Mouse (Mus musculus): ENCODE measurements around the gene Exosc6.
"Not testable (repeated sequence)": the region's sequence is repeated elsewhere in the genome, so short reads cannot be mapped to it uniquely, and the experiment has no call there.

The Exosc6 gene

DNA sequence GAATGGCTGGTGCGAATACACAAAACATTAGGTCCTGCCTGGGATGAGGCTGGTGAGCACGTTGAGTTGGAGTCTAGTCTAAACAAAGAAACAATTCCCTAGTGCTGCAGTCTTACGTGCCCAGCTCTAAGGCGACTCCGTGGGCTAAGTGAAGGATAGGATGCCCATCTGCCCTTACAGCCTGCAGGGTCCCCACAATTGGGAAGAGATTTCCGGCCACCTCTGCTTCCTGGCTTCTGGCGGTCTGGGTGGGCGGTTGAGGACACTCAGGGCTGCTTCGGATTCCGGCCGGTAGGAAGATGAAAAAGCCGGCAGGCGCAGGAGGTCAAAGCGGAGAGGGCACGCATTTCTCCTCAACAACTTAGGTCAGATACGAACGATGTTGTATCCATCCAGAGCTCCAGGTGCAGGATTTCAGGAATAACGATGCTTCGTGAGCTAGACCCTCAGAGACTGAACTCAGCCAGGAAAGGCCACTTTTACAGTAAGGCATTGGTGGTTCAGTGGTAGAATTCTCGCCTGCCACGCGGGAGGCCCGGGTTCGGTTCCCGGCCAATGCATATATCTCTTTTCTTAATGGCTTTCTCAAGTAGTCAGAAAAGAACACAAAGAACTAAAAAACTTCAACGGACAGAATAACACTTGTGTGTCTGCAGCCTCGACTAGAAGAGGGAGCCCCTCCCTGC lies 6.1 kb downstream of the Exosc6 start:
- peak; percentile 90 for DNase-seq

DNA sequence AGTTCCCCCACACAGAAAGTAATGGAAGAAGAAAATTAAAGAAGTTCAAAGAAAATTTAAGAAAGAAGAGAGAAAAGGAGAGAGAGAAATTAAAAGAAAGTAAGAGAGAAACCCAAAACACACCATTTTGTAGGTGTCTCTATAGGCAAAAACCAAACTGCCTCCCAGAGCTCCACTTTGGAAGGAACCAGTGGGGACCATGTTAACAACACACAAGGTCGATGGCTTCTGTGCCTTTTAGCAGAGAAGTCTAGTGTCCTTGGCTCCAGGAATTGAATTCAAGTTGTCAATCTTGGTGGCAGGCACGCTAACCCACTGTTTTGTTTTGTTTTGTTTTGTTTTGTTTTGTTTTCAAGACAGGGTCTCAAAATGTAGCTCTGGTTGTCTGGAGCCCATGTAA lies 6.8 kb downstream of the Exosc6 start:
- no peak for DNase-seq

DNA sequence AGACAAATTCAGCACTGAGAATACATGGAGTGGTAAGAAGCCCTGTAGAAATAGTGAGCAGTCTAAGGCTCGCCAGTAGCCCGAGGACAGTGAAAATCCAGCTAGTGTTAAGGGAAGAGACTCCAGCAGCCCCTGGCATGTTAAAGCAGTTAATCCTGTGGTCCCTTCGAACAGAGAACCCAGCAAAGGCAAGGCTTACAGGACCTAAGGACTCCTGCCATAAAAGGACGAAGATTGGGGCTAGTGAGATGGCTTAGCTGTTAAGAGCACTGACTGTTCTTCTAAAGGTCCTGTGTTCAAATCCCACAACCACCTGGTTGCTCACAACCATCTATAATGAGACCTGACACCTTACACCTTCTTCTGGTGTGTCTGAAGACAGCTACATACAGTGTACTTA lies 10.2 kb downstream of the Exosc6 start:
- no peak for DNase-seq

DNA sequence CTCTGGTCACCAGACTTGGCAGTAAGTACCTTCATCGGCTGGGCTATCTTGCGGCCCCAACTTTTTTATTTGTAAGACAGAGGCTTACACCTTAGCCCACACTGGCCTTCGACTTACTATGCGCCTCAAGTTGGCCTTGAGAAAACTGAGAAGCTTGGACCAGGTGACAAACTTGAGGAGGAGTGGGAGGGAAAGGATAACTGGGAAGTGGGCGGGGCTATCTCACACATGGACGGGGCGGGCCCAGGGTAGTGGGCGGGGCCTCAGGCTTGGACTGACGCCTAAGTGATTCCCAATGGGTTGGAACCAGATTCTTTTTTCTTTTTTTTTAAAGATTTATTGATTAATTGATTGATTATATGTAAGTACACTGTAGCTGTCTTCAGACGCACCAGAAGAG lies 11.3 kb downstream of the Exosc6 start:
- DNase-seq, result no peak

DNA sequence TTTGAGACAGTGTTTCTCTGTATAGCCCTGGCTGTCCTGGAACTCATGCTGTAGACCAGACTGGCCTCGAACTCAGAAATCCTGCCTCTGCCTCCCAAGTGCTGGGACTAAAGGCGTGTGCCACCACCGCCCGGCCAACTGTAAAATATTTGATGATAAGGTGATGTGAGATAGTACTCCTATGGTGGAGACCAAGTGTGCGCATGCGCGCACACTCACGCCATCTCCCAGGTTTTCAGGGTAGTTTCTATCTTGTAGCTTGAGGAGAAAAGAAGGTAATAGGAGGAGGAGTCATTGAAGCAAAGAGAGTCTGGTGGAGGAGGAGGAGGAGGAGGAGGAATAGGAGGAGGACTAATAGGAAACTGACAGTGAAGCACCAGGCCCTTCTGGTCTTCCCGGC lies 12.5 kb downstream of the Exosc6 start:
- DNase-seq, result not testable (repeated sequence)

DNA sequence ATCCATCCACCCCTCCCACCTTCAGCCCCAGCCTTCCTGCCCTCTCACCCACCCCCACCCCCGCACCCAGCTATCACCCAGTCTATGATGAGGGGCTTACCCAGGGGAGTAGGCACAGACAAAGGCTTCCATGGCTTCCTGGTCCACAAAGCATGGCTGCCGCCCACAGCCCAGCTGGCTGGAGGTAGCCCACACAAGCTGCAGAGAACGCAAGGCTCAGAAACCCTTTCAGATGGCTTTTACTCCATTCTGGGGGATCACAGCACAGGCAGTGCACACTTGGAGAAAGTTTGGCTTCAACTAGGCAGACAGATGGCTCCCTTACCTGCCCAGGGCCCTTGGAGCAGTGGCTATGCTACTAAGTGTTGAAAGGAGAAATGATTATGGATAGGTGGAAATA lies 19.8 kb downstream of the Exosc6 start:
- DNase-seq, result no peak

DNA sequence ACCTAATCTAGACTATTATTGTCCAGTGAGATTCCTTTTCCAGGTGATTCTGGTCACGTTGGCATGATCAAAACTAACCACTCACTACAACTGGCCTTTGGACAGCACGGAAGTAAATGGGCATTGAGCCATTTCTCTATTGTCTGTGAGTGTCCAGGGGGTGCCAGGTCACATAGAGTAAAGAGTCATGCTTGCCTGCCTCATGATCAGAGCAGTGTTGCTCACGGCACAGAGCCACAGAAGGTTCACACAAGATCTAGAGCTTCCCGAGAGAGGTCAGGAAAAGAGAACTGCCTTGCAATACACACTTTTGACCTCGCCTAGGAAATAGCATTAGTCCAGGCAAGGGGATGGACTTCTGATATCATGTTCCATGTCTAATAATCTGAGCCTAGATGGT lies 23.3 kb downstream of the Exosc6 start:
- DNase-seq, result no peak

DNA sequence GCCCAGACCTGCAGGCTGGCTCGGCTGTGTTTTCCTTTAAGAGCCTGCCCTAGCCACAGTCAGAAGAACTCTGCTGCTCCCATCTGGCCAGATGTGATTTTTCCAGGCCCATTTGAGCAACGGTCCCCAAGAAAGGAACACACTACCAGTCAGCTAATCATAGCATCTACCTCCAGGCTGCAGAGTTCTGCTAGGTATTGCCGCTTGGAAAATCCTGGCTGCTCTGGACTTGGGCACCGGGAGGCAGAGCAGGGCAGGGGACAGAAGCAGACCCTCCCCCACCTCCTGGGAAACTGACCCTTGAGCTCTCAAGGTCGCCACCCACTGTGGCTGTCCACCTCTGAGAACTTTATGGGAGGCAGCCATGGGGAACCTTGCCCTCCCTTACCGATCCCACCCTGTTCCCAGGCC lies 23.7 kb downstream of the Exosc6 start:
- DNase-seq, result no peak

DNA sequence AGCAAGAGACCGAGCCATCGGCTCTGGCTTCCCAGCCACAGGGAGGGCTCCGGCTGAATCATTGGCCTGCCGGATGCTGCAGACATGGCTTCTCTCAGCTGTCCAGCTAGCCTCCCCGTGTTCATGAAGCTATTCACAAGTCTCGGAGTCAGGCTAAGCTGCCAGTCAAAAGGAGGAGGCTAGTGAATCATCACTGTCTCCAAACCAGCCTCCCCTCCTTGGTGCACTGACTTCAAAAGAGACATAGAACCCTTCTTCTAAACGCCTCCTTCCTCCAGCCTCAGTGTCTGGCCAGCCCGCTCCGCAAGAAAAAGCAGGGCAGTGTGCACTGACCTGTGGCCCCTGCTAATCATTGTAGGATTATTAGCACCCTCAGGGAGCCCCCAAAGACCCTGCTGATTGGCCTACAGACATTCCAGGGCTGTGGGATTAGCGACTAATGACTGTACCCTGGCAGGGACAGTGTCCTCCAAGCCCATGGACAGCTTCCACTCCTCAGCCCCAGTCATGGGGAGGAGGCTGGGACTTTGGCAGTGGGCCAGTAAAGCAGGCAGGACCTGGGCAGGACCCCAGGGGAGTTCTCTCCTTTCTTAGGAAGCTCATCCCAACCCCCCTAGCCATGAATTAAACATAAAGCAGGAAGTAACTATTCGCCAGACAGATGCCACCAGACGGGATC lies 25.6 kb downstream of the Exosc6 start:
- DNase-seq, result no peak

DNA sequence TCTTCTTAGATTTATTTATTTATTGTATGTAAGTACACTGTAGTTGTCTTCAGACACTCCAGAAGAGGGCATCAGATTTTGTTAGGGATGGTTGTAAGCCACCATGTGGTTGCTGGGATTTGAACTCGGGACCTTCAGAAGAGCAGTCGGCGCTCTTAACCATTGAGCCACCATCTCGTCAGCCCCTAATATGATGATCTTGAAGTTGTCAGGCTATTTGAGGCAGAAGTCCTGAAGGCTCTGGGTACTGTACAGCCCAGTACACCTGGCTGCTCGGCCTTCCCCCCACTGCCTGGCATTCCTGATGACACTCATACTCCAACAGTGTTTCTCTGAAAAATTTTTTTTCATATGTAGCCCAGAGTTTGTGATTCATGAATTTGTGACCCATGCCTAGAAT lies 27.8 kb downstream of the Exosc6 start:
- not testable (repeated sequence) for DNase-seq

DNA sequence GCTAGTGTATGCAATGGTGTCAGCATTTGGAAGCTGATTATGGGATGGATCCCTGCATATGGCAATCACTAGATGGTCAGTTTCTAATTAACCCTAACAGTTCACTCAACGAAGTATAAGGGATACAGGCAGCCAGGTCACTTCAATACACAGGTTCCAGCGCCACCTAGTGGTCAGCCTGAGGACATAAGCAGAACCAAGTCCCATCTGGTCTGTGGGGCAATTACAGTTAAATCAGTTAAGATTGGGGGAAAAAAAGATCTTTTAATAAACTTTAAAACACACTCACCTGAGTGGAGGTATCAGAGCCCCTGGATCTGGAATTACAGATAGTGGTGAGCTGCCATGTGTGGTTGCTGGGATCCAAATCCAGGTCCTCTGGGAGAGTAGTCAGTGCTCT lies 34.0 kb downstream of the Exosc6 start:
- DNase-seq, result peak; percentile 77

DNA sequence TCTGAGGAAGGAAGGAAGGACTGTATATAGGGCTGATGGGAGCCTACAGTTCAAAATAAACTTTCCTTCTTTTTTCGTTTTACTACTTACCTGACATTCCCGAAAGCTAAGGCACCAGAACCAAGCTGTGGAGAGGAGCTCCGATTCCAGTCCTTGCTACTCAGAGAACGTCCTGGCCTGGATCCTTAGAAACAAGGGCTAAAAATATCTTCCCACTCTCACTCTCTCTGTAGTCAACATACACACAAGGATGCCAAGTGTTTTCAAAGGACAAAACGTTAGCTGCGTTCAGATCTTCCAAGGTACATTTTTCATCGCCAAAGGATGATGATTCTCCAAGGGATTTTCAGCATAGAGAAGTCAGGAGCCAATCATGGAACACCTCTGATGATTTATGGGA lies 35.6 kb downstream of the Exosc6 start:
- DNase-seq, result no peak

DNA sequence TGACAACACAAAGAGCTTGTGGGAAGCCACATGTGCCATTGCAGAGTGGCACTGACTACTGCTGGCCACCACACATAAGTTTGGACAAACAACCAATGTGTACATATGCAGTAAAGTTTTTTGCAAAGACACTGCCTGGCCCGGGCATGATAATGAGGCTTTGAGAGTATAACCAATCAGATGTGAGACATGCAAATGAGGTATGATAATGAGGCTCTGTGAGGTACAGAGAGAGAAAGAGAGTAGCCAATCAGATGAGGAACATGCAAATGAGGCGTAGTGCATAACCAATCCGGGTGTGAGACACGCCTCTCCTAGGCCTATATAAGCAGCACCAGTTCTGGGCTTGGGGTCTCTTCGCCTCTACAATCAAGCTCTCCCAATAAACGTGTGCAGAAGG lies 36.2 kb downstream of the Exosc6 start, which contains the start of gene Clec18a:
Gene Clec18a, minus strand, starts transcription at position 101 of the 400 bp plus-strand sequence.
- DNase-seq, result not testable (repeated sequence)

DNA sequence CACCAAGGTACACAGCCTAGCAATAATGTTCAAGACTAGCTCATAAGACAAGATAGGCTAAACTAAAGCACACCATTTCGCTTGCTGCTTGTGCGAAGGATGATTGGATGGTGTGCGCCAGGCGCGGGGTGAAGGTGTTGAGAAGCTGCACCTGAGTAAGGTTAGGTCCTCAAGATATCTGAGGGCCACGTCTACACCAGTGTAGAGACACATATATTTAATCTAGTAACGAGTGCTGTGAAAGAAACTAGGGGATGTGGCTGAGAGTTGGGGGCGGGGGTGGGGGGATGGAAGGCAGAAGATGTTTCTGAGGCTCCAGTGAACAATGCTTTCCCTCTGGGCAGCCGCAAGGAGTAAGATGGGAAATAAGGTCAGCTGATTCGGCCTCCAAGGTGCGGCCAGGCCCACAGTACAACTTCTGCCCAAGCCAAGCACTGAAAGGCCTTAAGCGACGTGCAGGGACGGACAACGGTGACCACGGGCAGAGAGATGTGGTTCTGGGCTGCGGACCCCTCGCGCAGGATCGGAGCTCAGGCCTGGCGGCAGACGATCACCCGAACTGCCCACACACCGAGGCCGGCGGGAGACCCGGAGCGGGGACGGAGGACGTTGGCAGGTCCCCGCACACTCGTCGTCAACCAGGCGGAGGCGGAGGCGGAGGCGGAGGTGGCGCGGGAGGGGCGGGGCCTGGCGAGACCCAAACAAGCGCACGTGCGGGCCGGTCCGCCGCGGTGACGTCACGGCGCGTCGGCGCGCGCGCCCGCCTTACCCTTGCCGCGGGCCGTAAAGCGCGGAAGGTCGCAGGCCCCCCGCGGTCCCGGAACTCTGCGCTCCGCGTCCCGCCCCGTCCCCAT lies 38.0 kb downstream of the Exosc6 start, which contains the start of gene Pdpr:
Gene Pdpr, plus strand, starts transcription at position 766 of the 854 bp plus-strand sequence.
- DNase-seq, result peak; percentile 96

DNA sequence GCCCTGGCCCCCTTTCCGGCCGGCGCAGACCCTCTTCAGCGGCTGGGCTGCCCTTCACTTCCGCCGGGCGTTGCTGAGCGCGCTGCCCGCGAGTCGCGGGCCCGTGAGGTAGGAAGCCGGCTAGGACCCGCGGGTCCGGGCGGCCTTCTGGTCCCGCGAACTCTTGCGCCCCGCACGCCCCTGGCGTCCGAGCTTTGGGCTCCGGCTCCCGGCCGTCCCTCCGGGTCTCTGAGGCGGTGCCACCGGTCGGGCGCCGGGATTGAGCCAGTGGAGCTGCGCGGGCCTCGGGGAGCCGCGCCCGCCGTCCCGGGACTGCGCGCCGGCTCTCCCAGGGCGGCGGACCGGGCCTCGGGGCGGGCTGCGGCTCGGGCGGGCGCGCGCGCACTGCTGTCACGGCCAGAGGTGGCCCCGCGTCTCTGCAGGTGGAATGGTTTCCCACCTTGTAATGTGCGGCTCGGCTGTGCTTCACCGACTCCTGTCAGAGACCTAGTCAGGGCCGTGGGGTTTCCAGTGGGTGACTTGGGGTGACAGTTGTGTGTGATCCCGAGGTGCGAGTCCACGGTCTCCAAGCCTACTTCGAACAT lies 38.7 kb downstream of the Exosc6 start:
- peak; percentile 40 for DNase-seq

Data from thymus, postnatal 14 days (tissue).